Mouse (Mus musculus) layer of hippocampus, postnatal 10 days (tissue): ENCODE data around the gene Ugt1a6b. TPM values are rescaled to one million over a fixed set of nuclear protein-coding genes. Genes with fewer than 3 reads are reported as not detected.

ENCODE experiments used
- DNase-seq, 2 experiments: peaks; one replicate each; pipeline ENCODE4 v3.0.0; 2021; ENCODE audit warnings: low spot score in 2 of 2
- total RNA-seq, 2 experiments: library from RNA; stranded (reverse); gene quantifications; 2 replicates each; pipeline ENCODE4 v1.2.3; 2021

The Ugt1a6b gene
- total RNA-seq, 2 experiments from 2014 or later: 0.42 TPM; not detected in 1

DNA sequence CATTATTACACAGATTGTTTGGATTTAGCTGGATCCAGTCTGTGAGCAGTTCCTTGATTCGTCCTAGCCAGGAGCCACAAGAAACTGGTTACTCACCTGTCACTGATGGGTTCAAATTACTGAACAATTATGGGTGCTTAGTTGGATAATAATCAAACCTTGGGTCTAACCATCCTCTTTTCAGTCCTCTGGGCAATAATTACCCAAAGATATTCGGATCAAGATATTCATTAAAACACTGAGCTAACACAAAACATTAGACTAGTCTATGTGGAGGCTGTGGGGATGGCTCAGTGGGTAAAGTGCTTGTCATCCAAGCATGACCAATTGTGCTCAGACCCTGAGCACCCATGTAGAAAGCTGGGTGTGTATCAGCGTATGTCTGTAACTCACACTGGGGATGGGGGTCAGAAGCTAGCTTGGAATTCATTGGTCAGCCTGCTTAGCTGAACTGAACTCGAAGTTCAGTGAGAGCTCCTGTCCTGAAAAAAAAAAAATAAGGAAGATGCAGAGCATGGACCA, 132.9 kb downstream of the Ugt1a6b start:
- DNase-seq: no peak

DNA sequence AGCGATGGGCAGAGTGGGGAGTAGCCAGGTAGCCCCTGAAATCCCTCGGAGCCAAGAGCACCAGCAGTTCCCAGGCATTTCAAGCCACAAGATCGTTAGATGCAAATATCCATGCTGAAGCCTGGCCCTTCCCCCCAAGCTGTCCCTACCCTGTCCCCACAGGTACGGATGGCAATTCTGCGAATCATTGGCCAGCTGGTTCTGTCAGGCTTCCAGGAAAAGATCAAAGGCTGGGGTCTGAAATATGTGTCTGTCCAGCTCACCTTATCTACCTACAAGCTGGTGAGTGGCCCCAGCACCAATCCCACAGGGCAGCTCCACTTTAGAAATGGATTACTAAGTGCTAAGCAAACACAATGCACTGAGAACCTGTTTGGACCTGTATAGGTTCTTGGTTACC, 134.3 kb downstream of the Ugt1a6b start:
- DNase-seq: no peak

DNA sequence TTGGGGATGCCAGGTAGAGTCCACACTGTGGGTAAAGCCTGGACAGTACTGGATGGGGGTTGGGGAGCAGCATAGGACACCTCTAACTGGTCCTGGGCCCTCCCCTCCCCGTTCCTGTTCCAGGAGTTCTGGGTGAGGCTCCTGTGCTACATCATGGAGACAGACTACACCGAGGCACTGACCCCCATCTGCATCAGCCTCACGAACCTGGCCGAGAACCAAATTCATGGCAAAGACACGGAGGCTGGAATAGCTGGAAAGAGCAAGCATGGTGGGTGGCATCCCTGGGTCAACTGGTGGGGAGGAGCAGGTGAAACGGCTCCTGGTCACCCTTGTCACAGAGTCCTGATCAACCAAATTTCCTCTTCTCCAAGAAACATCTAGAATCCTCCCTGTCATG, 135.7 kb downstream of the Ugt1a6b start:
- no peak for DNase-seq

DNA sequence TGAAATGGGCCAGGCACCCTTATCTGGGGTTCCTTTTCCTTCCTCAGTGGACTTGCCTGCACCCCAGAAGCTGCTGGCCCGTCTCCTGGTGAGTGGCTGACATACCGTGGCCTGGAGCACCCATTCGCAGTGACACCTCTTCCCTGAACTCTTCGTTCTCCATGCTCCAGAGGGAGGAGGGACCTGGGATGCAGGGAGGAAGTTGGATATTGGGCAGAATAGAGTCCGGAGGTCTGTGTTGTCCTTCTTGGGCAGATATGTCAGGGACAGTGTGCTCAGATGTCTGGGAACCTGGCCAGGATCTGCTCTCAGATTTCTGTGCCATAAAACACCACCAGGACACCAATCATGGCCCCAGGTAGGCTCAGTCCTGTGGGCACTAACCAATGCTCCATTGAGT, 137.0 kb downstream of the Ugt1a6b start:
- DNase-seq: no peak

DNA sequence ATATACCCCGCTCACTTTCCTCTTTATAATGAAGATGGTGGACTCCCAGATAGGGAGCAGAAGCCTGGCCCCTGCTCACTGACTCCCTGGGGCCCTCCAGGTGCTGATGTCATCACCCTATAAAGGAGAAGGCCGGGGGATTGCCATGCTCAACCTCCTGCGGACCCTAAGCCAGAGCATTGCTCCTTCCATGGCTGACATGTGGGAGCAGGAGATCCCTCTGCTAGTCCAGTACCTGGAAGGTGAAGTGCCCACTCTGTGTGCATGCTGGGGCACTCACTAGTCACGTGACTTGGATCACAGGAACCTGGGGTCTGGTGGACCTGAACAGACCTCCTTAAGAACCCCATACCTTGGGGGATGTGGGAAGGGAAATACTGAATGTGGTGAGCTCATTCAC, 137.5 kb downstream of the Ugt1a6b start:
- DNase-seq: no peak

DNA sequence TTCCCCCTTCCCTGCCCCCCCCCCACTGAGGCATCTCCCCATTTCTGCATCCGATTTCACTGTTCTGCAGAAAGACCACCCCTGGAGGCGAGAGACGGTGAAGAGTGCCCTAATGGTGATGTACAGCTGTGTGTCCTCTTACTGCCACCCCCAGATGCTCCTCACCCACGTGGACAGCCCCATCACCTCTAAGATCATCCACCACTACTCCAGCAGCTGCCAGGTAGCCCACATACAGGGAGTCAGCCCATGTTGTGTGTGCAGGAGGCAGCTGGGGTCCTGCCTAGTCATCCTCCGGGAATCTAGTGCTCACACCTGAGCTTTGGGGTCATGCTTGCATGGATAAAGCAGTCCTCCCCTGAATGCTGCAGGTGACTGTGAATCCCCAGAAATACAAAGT, 140.8 kb downstream of the Ugt1a6b start:
- no peak for DNase-seq

DNA sequence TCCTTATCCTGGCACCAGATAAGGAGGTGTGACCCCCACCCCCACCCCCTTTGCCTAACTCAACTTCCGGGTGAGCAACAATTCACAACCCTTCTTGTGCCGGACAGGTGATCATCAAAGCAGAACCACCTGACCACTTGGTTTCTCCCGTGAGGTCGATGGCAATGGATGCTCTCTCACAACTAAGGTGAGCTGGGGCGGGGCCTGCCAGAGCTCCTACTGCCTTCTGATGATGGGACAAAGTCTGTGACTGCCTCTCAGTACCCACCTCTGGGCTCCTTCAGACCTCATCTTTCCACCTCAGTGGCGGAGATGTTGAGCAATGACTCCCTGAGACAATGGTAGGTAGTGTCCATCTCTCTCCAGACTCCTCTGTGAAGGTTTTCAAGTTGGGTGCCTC, 142.8 kb downstream of the Ugt1a6b start:
- no peak for DNase-seq

DNA sequence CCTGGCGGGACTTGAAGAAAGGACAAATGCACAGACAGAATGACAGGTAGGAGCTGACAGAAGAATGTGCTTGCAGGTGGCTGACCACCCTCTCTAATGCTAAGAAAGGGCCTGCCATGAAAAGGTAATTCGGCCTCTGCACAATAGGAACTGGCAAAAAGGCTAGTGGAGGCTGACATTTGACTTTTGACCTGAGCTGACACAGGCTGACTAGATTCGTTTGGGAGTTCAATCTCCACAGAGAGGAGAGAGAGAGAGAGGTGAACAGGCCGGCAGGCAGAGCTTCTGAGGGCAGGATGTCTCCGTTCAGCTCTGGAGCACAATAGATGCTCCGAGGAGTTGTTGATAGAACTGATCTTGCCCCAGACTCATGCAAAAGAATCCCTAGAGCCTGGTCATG, 143.3 kb downstream of the Ugt1a6b start:
- DNase-seq: no peak

DNA sequence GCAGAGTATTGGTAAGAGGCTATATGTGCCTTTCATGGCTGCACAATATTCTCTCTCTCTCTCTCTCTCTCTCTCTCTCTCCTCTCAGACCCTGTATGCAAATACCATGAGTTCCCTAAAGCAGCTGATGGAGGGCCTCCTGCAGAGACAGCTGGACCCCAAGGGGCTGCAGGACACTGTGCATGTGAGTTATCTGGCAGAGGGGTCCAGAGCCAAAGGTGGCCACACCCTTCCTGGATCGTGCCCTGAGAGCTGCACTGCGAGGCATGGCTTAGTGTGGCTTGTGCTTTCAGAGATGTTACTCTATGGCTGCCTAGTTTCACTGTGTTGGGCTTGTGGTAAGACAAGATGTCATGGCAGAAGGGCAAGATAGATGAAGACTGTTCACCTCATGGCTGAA, 144.6 kb downstream of the Ugt1a6b start:
- no peak for DNase-seq

DNA sequence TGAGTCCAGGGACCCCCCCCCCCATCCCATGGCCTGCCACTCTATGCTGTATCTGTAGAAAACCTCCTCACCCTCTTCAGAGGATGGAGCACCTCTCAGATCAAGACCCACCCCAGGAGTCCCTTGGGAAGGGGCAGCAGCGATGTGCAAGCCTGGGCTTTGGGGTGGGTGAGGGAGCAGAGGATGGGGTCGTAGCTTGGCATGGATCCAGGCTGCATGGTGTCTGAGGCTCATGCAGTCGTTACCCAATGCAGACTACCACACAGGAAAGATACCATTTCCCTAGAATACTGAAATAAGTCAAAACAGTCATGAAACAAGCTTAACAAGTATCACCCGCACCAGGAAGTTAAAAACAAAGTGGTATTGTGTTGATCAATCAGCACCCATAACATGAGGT, 145.6 kb downstream of the Ugt1a6b start:
- no peak for DNase-seq

DNA sequence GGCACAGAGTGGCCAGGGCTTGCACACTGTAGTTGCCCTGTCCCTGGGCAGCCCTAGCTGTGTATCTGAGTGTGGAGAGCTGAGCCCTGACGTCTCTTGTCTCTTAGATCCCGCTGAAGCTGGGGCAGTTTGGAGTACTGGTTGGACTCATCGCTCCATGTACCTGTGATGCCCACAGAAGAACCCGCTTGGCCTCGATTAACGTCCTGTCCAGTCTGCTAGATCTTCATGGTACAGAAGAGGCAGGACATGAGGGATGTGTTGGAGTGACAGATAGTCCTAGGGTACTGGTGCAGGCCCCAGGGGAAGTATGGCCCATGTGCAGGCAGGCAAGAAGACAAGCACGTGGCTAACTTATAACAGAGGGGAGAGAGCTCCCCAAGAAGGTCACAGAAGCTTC, 146.5 kb downstream of the Ugt1a6b start:
- no peak for DNase-seq

DNA sequence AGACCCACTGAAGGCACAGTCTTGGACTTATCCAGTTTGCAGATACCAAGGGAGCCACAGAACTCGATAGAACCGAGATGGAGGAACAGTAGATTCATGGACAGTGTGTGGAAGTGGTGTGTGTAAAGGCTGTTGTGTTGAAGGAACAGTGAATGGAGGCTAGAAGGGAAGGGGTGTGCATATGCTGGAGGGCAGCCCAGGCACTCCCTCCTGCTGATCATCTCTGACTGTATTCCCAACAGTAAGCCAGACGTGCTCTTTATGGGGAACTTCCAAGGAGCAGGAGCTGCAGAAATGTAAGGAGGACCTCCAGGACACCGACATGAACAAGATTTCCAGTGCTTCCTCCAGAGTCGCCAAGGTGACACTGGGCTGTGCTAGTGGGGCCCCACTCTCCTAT, 147.0 kb downstream of the Ugt1a6b start:
- DNase-seq: no peak

DNA sequence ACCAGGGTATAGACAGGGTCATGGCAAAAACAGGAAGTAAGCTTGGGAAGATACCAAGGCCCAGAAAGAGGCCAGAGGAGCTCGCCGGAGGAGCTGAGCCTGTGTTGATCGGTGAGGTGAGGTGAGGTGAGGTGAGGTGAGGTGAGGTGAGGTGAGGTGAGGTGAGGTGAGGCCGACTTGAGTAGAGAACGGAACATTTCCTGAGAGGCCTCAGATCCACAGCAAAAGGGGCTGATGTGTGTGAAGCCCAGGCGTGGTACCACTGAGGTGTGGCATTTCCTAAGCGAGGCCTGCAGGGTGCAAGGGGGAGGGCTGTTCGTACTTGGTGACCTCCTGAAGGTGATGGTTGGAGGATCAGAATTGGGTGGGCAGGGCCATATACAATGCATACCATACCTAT, 150.1 kb downstream of the Ugt1a6b start:
- no peak for DNase-seq

DNA sequence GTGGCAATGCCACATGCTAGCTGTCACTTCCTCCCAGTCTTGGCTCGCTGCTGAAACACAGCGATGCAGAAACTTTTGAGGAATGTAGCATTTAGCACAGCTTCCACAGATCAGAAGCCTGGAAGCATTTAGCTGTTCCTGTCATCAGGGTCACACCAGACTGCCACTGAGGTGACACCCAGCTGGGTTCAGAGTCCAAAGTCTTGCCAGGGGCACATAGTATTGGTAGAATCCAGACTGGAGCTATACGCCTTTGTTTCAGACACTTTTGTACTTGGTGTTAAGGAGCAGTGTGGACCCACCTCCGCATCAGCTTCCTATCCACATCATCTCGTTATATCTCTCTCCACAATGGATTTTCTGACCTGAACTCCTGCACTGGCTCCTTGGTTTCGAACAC, 150.5 kb downstream of the Ugt1a6b start:
- no peak for DNase-seq

DNA sequence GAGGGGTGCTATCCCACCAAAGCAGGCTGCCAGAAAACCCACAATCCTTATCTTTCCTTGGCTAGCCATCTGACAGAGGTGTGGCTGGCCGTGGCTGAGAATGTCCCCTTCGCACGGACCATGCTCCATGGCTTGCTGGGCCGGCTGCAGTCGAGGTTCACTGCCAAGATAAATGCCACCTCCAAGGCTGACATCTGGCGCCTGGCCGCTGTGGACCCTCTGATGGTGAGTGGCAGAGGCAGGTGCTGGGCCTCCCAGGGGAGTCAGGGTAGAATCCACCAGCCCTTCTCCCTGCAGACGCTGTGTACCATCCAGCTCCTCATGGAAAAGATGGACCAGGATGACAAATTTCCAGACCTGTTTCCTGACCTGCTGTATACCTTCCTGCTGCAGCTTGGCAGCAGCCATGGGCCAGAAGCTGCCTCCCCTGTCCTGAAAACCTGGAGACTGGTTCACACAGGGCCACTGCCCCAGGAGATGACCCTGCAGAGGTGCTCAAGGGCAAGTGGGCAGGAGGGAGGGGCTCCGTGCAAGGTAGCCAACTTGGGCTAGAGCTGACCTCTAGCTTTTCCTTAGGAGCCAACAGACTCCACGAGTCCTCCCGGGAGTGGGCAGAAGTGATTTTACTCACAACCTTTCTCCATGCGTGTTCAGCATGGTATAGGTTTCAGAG, 151.9 kb downstream of the Ugt1a6b start:
- DNase-seq: peak in 1 of 2 experiments; percentile 49

DNA sequence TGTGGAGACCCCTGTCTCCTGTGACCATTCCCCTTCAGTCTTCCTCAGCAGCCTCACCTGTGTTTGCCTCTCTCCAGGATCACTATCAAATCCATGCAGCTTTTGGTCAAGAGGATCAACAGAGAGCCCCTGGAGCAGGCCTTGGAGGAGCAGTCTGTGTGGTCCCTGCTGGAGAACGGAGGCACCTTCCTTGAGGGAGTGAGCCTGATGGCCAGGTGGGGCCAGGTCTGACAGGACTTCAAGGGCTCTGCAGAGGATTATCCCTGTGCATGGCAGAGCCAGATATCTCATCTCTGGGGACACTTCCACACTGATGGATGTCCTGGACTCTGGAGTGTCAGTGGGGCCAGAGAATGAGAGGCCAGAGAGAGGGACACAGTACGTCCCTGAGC, 152.4 kb downstream of the Ugt1a6b start:
- DNase-seq: no peak

DNA sequence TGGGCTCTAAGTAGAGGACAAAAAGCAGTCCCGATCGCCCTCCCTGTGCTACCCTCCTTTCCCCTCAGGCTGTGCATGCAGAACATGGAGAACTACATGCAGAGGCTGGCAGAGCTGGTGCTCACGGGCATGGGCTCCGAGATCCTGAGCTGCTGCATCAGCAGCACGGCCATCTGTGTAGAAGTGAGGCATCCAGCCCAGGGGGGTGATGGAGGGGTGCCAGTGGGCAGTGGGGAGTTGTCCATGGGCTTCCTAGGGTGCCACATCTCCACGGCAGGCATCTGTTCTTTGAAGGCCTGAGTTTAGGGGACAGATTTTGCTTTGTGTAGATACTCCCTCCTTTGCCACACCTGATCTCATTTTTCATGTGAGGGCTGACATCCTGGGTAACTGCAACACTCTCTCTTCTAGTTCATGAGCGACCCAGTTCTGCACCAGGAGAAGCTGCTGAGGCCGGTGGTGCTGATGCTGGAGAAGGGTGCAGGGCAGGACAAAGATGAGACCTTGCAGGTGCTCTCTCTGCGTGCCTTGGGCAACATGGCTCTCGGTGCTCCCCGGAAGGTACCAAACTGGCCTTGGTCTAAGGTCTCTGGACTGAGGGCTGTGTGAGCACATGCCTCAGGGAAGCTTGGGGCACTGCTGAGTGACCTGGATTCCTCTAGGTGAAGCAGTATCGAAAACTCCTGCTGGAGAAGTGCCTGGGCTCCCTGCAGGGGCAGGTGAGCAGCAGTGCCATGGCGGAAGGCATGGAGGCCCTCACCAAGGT, 153.1 kb downstream of the Ugt1a6b start:
- DNase-seq: peak; percentile 76 to 77

DNA sequence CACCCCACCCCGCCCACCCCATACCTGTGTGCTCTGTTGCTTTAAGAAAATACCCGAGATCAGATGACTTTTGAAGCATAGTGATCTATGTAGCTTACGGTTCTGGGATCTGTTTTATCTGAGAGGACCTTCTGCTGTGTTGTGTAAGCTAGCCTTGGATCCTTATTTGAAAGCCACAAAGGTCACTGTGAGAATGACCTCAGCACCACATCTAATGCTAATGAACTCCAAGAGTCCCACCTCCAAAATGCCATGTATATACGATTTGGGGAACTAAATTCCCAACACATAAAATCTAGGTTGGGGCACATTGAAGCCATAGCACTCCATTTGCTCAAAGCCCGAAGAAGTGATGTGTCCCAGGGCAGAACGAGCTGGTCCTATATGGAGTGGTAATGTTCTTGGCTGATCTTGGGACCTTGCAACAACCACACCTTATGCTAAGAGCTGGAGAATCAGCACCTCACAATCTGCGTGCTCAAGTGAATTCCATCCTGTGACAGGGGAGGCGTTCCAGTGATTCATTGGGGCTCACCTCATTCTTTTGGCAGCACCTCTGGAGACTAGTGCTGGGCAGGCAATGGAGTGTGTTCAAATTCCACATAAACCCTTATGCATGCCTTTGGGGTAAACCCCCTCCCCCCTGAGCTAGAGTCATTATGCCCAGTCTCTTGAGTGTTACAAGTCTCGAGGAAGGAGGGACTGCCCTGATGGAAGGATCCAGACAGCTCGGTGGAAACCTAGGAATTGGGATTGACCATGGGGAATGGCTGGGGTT, 154.0 kb downstream of the Ugt1a6b start:
- DNase-seq: no peak

DNA sequence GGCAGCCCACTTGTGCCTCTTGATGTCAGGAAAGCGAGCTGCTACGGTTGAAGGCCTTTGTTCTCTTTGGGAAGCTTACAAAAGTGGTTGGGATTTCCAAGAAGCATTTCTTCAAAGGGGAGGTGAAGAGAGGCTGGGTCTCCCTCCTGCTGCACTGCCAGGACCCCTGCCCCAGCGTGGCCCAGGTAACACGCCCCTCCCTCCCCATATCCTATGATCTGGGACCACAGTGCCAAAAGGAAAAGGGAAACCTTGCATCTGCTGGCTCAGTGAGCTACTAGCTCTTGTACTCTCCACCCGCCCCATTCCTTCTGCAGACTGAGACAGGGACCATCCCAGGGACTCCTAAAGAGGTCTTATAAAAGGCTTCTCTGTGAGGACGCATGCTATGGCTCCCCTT, 154.6 kb downstream of the Ugt1a6b start:
- no peak for DNase-seq

DNA sequence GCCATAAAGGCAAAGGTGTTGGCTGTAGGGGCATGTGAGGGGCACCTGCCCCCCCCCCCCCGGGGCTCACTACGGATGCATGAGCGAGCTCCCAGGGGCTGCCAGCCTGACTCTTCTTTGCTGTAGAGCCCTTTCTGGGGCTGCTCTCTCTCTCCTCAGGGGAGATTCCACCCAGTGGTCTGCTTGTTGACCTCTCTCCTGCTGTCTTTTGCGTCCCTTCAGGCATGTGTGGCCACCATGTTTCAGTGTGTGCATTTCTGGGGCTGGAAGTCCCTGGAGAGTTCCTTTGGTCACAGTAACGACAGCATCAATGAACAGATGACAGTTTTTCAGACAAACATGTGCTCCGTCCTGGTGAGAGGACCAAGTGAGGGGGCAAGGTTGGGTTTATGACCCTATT, 155.3 kb downstream of the Ugt1a6b start:
- no peak for DNase-seq

DNA sequence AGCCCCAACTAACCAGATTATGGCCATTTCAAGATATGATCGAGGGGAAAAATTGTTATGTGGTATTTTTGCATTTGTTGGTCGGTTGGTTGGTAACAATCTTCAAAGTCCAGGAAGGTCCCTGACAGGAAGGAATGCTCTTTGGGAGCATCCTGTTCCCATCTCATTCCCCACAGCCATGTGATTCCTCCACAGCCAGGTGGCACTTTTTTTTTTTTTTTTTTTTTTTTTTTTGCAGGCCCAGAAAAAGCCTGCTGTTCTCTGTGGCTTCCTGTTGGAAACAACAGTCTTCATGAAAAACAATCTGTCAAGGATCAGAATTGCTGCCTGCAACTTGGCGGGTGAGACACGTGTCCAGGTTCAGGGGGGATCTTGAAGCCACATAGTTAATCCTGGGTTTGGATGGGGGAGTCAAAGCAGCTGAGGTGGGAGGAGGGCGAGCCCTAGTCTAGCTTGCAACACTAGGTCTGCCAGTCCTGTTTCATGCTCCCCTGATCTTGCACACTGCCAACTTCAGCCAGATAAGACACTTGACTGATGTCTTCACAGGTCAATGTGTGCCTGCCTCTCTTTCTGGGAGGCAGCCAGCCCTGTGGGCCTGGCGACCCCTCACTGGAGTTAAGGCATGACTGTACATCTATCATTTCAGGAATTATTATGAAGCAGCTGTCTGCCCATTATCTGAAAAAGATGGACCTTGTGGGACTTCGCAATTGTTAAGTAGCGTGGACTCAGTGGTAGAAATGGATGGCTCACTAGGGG, 156.0 kb downstream of the Ugt1a6b start:
- peak; percentile 66 to 68 for DNase-seq
